Mouse (Mus musculus) myocyte (in vitro differentiated cells): Measurements from ENCODE around the gene Nup93.

ENCODE experiments used
- CEBPB ChIP-seq: IDR thresholded peaks from 2 replicates; pipeline ENCODE4 v1.6.1; 2011; ENCODE audit warnings: mild to moderate bottlenecking, moderate library complexity; ENCODE audit not compliant: poor library complexity, insufficient read depth, severe bottlenecking
- E2F4 ChIP-seq: IDR thresholded peaks from one replicate; pipeline ENCODE4 v1.6.1; 2011; ENCODE audit warnings: mild to moderate bottlenecking, control low read depth, moderate library complexity; ENCODE audit not compliant: insufficient read depth
- MAX ChIP-seq: IDR thresholded peaks from one replicate; pipeline ENCODE4 v1.6.1; 2011; ENCODE audit warnings: low read depth, mild to moderate bottlenecking, control low read depth
- MYOD1 ChIP-seq, 3 experiments: IDR thresholded peaks; one replicate each; pipeline ENCODE4 v1.6.1; 2011; ENCODE audit warnings: control low read depth in 2 of 3, low read depth in 2 of 3, mild to moderate bottlenecking in 2 of 3, moderate library complexity in 1 of 3; ENCODE audit not compliant: insufficient read length in 2 of 3, control insufficient read depth in 1 of 3
- MYOG ChIP-seq, 3 experiments: IDR thresholded peaks; one replicate each; pipeline ENCODE4 v1.6.1; 2011; ENCODE audit warnings: control low read depth in 2 of 3, low read depth in 2 of 3, mild to moderate bottlenecking in 2 of 3; ENCODE audit not compliant: insufficient read length in 2 of 3, control insufficient read depth in 1 of 3, insufficient read depth in 1 of 3
- POLR2A ChIP-seq: IDR thresholded peaks from one replicate; pipeline ENCODE4 v1.6.1; 2011; ENCODE audit warnings: low read depth, mild to moderate bottlenecking, control low read depth, moderate library complexity; ENCODE audit not compliant: insufficient read length
- POLR2AphosphoS2 ChIP-seq: IDR thresholded peaks from one replicate; pipeline ENCODE4 v1.6.1; 2011; ENCODE audit warnings: low read depth, control low read depth; ENCODE audit not compliant: insufficient read length
- REST ChIP-seq: IDR thresholded peaks from one replicate; pipeline ENCODE4 v1.6.1; 2011; ENCODE audit warnings: mild to moderate bottlenecking, control low read depth, moderate library complexity; ENCODE audit not compliant: insufficient read depth, insufficient read length
- TCF12 ChIP-seq: IDR thresholded peaks from one replicate; pipeline ENCODE4 v1.6.1; 2011; ENCODE audit warnings: mild to moderate bottlenecking, control low read depth; ENCODE audit not compliant: poor library complexity, insufficient read depth, severe bottlenecking
- TCF3 ChIP-seq: IDR thresholded peaks from one replicate; pipeline ENCODE4 v1.6.1; 2011; ENCODE audit warnings: low read depth, control low read depth; ENCODE audit not compliant: insufficient read length
- USF1 ChIP-seq: IDR thresholded peaks from one replicate; pipeline ENCODE4 v1.6.1; 2011; ENCODE audit warnings: low read depth, mild to moderate bottlenecking, control low read depth, moderate library complexity

DNA sequence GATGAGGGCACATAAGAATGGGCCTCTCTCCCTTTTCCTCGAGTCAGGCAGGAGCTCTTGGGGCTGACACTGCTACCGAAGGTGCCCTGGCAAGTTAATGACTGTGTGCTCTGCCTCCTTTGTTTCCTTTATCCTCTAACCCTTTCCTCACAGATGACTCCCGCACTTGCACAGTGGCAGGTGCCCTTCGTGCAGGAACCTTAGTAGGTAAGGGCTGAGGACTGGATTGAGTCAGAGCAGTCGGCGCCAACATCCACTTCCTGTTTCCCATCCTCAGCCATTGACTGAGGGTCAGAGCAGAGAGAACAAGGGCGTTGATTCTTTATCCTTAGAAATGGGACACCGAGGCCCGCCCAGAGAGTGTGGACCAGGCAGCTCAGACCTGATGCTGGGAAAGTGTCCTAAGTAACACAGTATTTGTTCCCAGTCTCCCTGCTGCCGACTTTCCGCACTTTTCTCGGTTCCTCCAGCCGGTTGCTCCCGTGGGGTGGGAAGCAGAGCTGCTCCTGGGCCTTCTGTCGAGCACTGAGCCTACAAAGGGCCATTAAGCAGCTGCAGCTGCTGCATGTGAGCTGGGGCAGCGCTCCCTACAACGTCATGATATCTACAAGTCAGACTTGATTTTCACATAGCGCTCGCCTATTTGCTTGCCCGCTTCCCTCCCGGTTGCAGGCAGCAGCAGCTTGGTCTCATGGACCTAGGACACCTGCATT is 26.9 kb upstream of the Nup93 start:
- TF ChIP-seq POLR2A (no peak), CEBPB (no peak), E2F4 (no peak), MYOD1 (IDR thresholded peaks at IDR 0.05; ENCODE audit: control insufficient read depth in 1 of 3, insufficient read length in 2 of 3, low read depth in 2 of 3) (no peak), USF1 (no peak), POLR2AphosphoS2 (no peak), MAX (no peak), TCF12 (no peak), MYOG (IDR thresholded peaks at IDR 0.05; ENCODE audit: control insufficient read depth in 1 of 3, insufficient read depth in 1 of 3, insufficient read length in 2 of 3, low read depth in 2 of 3) (no peak), REST (no peak), TCF3 (no peak)
